Mouse (Mus musculus): Measurements from ENCODE around the gene Pld4. TPM values are rescaled to one million over a fixed set of nuclear protein-coding genes. Genes with fewer than 3 reads are reported as not detected.
A peak's percentile ranks its signal among the peaks of the same experiment; 100 is the strongest.

Gene Pld4
- total RNA-seq, 1 experiment from 2014 or later = 3.1 TPM

DNA sequence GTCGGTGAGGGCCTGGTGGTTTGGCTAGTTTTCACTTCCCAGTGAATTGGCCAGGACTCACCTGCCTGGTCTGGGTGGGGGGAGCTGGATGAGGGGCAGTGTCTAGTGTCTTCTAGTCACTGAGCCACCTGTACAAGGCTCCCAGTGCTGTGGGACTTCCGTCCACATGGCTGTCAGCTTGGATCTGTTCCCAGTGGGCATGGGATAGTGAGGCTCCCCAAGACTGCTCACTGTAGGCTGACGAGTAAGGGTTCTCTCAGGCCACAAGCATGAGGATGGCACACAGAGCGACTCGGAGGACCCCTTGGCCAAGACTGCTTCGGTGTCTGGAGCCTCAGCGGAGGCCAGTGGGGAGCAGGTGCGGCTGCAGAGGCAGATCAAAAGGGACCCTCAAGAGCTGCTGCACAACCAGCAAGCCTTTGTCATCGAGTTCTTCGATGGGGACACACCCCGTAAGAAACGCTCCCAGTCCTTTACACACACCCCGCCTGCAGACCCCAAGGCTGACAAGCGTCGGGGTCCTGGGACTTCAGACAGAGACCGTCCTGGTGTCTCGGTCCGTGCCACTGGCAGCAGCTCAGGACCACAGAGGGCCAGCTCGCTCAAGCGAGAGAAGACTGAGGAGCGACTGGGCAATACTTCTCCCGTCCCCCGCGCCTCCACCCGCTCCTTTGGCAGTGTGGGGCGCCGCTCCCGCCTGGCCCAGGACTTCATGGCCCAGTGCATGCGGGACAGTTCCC lies 24.4 kb upstream of the Pld4 start:
- ATAC-seq (replicated peaks in 1 of 2; ENCODE audit: insufficient read depth in 1 of 2, low FRiP score in 2 of 2, low TSS enrichment in 1 of 2, low read depth in 1 of 2, poor library complexity in 2 of 2, severe bottlenecking in 2 of 2) = no peak

DNA sequence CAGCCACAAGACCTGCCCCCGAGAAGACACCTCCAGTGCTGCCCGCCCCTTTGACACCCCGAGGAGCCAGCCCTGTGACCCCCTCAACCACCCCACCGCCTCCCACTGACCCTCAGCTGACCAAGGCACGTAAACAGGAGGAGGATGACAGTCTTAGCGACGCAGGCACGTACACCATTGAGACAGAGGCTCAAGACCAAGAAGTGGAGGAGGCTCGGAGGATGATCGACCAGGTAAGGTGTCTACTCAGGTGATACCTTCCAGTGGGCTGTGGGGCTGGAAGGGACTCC lies 23.9 kb upstream of the Pld4 start:
- no peak for ATAC-seq (replicated peaks in 1 of 2; ENCODE audit: insufficient read depth in 1 of 2, low FRiP score in 2 of 2, low TSS enrichment in 1 of 2, low read depth in 1 of 2, poor library complexity in 2 of 2, severe bottlenecking in 2 of 2)

DNA sequence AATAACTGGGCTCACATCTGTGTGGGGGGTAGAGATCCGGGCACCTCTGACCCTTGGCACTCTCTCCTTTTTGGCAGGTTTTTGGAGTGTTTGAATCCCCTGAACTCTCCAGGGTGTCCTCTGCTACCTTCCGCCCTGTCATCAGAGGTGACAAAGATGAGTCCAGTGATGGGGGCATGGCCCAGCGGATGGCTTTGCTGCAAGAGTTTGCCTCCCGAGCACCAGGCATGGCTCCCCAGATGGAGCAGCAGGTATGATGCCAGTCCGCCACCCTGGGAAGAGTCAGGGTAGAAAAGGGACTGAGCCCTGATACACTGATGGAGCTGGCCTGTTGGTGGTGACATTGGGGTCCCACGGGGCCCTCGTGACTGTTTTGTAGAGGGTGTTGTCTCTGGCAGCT lies 23.4 kb upstream of the Pld4 start:
- ATAC-seq (replicated peaks in 1 of 2; ENCODE audit: insufficient read depth in 1 of 2, low FRiP score in 2 of 2, low TSS enrichment in 1 of 2, low read depth in 1 of 2, poor library complexity in 2 of 2, severe bottlenecking in 2 of 2) = no peak

DNA sequence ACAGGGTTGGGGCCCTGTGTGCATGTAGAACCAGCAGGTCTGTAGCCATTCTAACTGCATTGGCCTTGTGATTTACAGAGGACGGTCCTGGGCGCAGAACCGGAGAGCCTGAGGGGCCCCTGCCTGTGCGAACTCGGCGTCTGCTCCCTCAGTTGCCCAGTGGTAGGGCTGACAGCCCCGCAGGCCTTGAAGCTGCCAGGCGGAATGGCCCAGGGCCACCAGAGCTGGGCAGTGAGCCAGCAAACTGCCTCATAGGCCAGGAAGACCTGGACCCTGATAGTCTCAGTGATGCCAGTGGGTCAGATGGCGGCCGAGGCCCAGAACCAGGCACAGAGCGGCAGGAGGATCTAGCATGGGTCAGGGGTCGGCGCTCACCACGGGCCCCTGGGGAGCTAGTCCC lies 22.7 kb upstream of the Pld4 start:
- no peak for ATAC-seq (replicated peaks in 1 of 2; ENCODE audit: insufficient read depth in 1 of 2, low FRiP score in 2 of 2, low TSS enrichment in 1 of 2, low read depth in 1 of 2, poor library complexity in 2 of 2, severe bottlenecking in 2 of 2)

DNA sequence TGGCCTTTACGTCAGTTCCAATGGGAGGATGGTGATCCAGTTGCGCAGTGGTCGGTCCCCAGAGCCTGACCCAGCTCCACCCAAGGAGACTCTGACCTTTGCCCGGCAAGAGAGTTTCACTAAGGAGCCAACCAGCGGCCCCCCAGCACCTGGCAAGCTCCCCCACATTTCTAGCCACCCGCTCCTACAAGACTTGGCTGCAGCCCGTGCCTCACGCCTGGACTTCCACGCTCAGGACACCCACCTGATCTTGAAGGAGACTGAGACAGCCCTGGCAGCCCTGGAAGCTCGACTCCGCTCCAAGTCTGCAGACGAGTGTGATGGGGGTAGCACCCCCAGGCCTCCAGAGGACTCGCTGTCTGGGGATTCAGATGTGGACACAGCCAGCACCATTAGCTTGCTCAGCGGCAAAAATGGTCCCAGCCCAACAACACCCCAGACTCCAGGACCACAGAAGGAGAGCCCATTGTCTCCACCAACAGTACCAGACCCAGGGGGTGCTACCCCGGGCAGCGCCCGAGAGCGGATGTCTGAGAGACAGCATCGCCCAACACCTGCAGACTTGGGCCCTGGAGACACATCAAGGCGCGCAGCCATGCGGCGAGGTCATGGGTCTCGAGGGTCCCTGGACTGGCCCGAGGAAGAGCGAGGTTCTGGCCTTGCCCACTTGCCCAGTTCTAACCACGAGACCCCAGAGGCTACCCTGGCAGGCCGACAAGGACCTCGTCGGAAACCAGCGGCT lies 22.0 kb upstream of the Pld4 start:
- ATAC-seq (replicated peaks in 1 of 2; ENCODE audit: insufficient read depth in 1 of 2, low FRiP score in 2 of 2, low TSS enrichment in 1 of 2, low read depth in 1 of 2, poor library complexity in 2 of 2, severe bottlenecking in 2 of 2) = no peak

DNA sequence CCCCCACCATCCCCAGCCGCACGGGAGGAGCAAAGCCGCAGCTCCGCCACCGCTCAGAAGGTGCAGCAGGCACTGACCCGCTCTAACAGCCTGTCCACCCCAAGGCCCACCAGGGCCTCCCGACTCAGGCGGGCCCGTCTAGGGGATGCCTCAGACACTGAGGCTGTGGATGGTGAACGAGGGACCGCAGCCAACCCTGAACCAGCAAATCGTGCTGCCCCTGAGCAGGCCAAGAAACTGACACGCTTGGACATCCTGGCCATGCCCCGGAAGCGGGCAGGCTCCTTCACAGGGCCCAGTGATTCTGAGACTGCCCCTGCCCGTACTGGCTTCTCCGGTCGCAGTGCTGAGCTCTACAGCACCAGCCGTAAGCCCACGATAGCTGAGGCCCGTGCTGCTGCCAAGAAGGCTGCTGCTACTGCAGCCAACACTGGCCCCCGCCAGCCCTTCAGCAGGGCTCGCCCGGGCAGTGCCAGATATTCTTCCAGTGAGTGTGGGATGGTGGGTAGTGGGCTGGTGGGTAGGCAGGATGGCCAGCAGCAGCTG lies 21.4 kb upstream of the Pld4 start:
- ATAC-seq (replicated peaks in 1 of 2; ENCODE audit: insufficient read depth in 1 of 2, low FRiP score in 2 of 2, low TSS enrichment in 1 of 2, low read depth in 1 of 2, poor library complexity in 2 of 2, severe bottlenecking in 2 of 2) = no peak

DNA sequence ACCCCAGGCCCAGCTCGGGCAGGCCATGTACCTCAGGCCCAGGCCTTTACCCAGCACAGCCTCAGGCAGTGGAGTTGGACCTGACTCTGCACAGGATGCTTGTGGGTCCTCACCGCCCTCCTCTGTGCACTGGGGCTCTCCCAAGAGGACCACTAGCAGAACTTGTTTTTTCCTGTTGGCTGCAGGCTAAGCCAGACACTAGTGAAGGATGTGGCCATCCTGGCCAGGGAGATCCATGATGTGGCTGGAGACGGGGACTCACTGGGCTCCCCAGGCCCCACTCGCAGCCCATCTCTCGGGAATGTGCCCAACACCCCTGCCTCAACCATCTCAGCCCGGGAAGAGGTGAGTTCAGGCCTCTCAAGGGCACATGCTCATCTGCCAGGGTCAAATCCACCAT lies 17.7 kb upstream of the Pld4 start:
- ATAC-seq (replicated peaks in 1 of 2; ENCODE audit: insufficient read depth in 1 of 2, low FRiP score in 2 of 2, low TSS enrichment in 1 of 2, low read depth in 1 of 2, poor library complexity in 2 of 2, severe bottlenecking in 2 of 2) = no peak

DNA sequence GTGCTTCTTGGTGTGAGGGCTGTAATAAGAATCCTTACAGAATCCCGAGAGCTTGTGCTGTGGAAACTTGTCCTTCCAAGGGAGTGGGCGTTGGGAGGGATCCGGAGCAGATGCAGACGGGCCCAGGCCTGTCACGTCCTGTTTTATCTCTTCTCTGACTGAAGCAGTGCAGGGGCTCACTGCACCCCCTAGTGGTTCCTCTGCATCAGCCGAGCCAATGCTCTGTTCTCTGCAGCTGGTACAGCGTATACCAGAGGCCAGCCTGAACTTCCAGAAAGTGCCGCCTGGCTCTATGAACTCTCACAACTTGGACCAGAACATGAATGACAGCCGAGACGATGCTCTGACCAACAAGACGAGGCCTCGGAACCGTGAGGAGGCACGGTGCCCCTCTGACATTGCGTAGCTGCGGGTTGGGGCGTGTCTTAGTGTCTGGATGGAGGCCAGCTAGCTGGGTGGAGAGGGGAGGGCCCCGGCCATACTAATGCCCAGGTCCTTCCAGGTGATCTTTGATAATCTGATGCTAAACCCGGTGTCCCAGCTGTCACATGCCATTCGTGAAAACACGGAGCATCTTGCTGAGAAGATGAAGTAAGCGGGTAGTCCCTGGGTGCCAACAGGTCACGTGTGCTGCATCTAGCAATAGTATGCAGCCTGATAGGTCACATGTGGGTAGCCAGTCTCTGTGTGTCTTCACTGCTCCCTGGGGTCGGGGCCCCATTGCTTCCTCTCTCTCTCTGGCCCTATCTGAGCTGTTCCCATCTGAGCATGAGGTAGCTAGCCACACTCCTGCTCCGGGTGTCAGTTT lies 17.1 kb upstream of the Pld4 start:
- ATAC-seq (replicated peaks in 1 of 2; ENCODE audit: insufficient read depth in 1 of 2, low FRiP score in 2 of 2, low TSS enrichment in 1 of 2, low read depth in 1 of 2, poor library complexity in 2 of 2, severe bottlenecking in 2 of 2) = peak; percentile 74 to 76

DNA sequence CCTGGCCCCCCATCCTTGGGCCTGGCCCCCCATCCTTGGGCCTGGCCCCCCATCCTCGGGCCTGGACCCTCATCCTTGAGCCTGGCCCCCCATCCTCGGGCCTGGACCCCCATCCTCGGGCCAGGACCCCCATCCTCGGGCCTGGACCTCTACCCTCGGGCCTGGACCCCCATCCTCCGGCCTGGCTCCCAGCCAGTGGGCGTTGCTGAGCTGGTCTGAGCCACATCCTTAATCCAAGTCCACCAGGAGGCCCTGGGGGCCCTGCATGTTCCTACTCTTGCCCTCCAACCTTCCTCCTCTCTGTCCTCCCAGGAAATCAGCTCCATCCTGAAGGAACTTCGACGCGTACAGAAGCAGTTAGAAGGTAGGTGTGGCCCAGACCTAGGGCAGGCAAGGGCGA lies 16.2 kb upstream of the Pld4 start:
- ATAC-seq (replicated peaks in 1 of 2; ENCODE audit: insufficient read depth in 1 of 2, low FRiP score in 2 of 2, low TSS enrichment in 1 of 2, low read depth in 1 of 2, poor library complexity in 2 of 2, severe bottlenecking in 2 of 2) = no peak

DNA sequence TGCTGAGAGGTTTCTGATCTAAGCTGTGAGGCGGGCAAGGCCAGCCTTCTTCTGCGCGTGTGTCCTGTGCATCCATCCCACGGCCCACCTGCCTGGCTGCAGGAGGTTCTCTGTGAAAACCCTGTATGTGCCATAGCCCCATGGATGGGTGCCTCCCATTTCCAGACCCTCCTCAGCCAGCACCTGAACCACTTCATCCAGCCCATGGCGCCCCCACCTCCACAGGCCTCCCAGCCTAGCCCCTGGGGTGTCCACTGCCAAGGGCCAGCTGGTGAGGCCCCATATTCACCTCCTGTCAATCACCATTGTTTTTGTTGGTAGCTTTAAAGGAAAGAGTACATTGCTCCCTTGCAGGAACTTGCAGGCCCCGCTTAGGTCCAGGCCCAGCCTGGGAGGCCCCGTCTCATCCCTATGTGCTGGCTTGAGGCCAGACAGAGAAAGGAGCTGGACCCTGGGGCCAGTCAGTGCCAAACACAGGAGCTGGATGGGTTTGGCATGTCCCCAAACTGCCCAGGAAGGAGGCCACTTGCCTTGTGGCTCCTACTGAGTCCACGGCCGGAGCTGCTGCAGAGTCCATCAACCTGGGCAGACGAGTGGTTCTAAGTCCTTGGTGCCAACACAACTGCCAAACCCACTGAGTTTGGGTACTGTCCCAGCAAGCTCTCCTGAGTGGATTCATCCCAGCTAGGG lies 15.4 kb upstream of the Pld4 start:
- no peak for ATAC-seq (replicated peaks in 1 of 2; ENCODE audit: insufficient read depth in 1 of 2, low FRiP score in 2 of 2, low TSS enrichment in 1 of 2, low read depth in 1 of 2, poor library complexity in 2 of 2, severe bottlenecking in 2 of 2)

DNA sequence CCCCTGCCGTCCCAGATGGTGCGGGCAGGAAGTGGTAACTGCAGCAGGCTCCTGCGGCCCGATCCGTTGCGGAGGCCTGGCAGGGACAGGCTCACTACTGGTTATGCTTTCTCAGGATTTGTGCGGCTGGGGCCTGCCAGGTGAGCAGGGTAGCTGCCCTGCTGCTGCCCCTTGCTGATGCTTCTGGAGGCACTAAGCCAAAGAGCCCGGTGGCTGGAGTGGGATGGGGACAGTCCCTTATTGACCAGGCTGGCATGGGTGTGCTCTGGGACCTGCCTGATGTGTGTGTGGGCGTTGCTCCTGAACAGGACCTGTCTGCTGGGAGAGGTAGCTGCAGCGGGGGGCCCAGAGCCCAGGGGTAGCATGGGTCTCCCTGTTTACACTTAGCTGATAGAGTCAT lies 14.7 kb upstream of the Pld4 start:
- no peak for ATAC-seq (replicated peaks in 1 of 2; ENCODE audit: insufficient read depth in 1 of 2, low FRiP score in 2 of 2, low TSS enrichment in 1 of 2, low read depth in 1 of 2, poor library complexity in 2 of 2, severe bottlenecking in 2 of 2)

DNA sequence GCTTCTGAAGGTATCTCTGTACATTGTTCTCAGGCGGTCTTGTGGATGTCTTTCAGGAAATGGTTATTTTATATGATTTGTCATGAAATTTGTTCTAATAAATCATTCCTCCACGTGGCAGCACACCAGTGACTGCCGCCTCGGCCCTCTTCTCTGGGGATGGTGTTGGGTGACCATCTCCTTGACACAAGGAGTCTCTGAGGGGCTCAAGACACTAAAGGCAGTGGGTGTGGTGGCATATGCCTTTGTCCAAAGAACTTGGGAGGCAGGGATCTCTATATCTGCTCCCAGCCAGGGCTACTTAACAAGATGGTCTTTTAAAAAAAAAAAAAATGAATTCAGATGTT lies 14.0 kb upstream of the Pld4 start:
- ATAC-seq (replicated peaks in 1 of 2; ENCODE audit: insufficient read depth in 1 of 2, low FRiP score in 2 of 2, low TSS enrichment in 1 of 2, low read depth in 1 of 2, poor library complexity in 2 of 2, severe bottlenecking in 2 of 2) = no peak

DNA sequence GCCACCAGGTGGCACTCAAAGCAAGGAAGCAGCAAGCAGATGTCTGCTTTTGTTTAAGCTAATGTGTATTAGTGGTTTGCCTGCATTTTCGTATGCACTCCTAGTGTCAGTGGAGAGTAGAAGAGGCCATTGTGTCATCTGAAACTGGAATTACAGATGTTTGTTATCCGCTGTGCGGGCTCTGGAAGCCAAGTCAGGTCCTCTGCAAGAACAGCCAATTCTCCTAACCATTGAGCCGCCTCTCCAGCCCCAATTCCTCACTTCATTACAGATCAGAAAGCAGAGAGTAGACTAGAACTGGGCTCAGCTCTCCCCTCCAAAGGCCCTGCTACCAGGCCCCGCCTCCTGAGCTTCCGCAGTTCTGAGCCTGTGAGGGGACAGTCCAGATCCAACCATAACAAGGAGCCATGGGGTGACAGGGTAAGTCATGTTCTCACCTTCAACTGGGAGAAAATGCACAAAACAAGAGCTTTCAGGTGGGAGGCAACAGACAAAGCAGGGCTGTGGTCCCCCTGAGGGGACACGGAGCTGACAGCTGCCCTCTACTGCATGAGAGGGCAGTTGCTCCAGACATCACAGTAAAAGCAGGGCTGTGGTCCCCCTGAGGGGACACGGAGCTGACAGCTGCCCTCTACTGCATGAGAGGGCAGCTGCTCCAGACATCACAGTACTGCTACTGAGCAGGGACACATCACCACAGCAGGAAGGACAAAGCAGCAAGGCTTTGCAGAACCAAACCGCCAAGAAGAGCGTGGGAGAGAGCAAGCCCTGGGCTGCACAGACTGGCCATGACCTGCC lies 13.4 kb upstream of the Pld4 start:
- ATAC-seq (replicated peaks in 1 of 2; ENCODE audit: insufficient read depth in 1 of 2, low FRiP score in 2 of 2, low TSS enrichment in 1 of 2, low read depth in 1 of 2, poor library complexity in 2 of 2, severe bottlenecking in 2 of 2) = peak; percentile 30 to 43; a peak in 3 of 4 replicates

DNA sequence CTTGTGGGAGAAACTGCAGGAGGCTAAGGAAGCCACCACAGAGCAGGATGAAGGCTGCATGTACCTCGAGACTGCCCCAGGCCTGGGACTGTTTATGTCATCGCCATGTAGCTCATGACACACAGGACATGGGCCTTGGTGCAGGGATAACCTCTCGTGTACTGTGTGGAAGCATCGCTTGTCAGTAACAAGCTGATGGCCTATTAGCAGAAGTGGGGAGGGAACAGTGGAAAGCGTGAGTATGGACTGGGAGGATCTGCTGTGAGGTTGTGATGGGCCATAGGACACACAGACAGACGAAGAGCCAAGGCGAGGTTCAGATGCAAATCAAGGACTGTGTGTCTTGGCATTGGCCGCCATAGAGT lies 12.9 kb upstream of the Pld4 start:
- no peak for ATAC-seq (replicated peaks in 1 of 2; ENCODE audit: insufficient read depth in 1 of 2, low FRiP score in 2 of 2, low TSS enrichment in 1 of 2, low read depth in 1 of 2, poor library complexity in 2 of 2, severe bottlenecking in 2 of 2)

DNA sequence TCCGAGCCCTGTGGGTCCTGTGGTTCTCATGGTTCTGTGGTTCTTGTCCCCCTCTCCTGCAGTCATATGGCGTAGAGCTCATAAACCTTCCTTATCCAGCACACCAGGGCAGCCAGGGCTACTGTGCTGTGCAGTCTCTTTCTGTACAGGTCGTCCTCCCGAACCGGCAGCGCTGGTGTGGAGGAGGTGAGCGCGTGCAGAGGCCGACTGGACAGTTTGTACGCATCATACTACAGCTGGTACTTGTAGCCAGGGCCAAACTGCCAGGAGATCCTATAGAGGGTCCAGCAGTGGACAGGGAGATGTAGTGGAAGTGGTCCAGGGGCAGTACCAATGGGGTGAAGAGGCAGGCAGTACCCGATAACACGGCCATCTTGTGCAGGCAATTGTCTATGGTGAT lies 9.5 kb upstream of the Pld4 start:
- no peak for ATAC-seq (replicated peaks in 1 of 2; ENCODE audit: insufficient read depth in 1 of 2, low FRiP score in 2 of 2, low TSS enrichment in 1 of 2, low read depth in 1 of 2, poor library complexity in 2 of 2, severe bottlenecking in 2 of 2)

DNA sequence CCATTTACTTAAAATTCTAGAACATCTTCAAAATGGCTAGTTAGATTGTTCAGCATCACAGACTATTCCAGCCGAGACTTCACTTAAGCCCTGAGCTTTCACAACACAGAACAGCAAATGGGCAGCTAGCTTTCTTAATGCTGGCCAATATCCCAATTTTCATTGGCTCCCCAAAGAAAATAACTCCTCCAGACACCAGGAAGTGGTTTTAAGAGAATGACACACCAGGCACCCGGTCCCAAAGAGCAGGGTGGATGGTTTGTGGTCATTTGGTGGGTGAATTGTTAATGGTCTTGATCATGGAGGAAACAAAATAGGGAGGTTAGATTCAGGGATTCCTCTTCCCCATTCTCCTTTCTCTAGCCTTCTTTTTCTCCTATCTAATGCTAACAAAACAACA lies 8.1 kb upstream of the Pld4 start:
- ATAC-seq (replicated peaks in 1 of 2; ENCODE audit: insufficient read depth in 1 of 2, low FRiP score in 2 of 2, low TSS enrichment in 1 of 2, low read depth in 1 of 2, poor library complexity in 2 of 2, severe bottlenecking in 2 of 2) = no peak; a peak in 1 of 4 replicates

DNA sequence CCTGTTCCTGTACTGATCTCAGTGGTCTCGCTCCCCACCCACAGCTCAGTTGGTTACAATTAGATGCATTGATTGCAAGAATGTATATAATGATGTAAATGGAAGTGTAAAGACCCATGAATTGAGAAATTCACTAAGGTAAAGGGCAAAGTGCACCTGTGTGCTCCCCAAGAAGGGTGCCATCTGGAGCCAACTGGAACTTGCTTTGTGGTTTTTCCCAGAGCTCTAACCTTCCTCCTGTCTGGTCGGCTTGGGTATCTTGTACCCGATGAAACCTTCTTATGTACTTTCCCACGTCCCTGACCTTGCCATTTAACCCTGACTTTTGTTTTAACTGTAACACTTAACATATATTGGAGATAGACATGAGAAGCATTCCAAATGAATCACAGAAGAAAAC lies 4.6 kb upstream of the Pld4 start:
- ATAC-seq (replicated peaks in 1 of 2; ENCODE audit: insufficient read depth in 1 of 2, low FRiP score in 2 of 2, low TSS enrichment in 1 of 2, low read depth in 1 of 2, poor library complexity in 2 of 2, severe bottlenecking in 2 of 2) = no peak

Measured in hematopoietic stem cell, adult 5-6 weeks (primary cell).